Mouse (Mus musculus) stomach, postnatal 0 days (tissue): ENCODE measurements around the gene Iqschfp.

Experiments used
- CTCF ChIP-seq: IDR thresholded peaks from 2 replicates; pipeline ENCODE4 v1.5.1; 2016; ENCODE audit warnings: antibody characterized with exemption, low read depth, mild to moderate bottlenecking, moderate library complexity
- EP300 ChIP-seq: optimal IDR thresholded peaks from 2 replicates; pipeline ENCODE3; 2016; ENCODE audit warnings: antibody characterized with exemption

GRCm38 (mm10) chr3:68271881-68272280, 379.8 kb downstream of the Iqschfp start:
- TF ChIP-seq CTCF, result no peak
- TF ChIP-seq EP300, result no peak
